10 mouse cellular contexts compared by ENCODE assay signal in the genomic region with DNA sequence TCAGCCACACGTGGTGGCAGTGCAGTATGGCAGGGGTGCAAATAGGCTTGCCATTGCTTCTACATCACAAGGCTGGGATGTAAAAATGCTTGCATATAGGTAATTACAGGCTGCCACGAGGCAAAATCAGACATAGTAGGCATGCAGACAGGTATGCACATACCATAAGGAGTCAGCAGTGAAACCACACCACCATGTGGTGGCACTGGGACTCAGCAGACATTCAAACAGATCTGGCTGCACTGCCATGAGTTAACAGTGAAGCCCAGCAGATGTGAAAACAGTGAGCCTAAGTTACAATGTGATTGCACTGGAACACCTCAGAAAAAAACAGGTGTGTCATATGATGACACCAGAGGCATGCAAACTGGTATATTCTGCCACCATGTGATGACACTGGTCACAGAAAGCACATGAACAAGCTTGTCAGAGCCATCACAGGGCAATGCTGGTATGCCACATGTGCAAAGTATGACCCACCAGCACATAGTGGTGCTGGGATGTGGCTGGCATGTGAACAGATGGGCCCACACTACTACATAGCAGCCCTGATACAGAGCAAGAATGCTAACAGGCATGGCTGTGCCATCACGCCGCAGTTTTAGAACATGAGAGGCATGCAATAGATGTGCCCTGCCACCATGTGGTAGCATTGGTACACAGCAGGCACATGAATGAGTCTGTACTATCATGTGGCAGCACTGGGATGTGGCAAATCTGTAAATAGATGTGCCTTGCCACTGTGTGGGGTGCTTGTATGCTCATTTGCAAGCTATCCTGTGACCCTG. TPM values are rescaled to one million over a fixed set of nuclear protein-coding genes. Genes with fewer than 3 reads are reported as not detected.
DNase-seq lines count a peak whose midpoint lies in the region; ATAC-seq lines count a peak whose summit lies in the region.
"Had no signal": no experiment of that assay in that cellular context is flagged by ENCODE, and none has a peak within 500 bp of the region (broad histone marks: within the 10 kb centered on the region; RNA-seq: fewer than 3 reads in every experiment).

No protein-coding gene starts in this region.

- peak; percentile 81 for ATAC-seq in forebrain, embryonic 16.5 days
- ATAC-seq in megakaryocyte, adult 5-6 weeks (ENCODE audit: poor library complexity, severe bottlenecking), result peak; percentile 65
- ATAC-seq in heart, embryonic 12.5 days (ENCODE audit: insufficient number of reproducible peaks, low FRiP score), result no peak

- no peak overlapping the region for H3K4me3 ChIP-seq in forebrain, embryonic 16.5 days (replicated peaks; ENCODE audit: low read length)
- no peak overlapping the region for H3K4me3 ChIP-seq in heart, embryonic 12.5 days
- H3K4me3 ChIP-seq: erythroblast, embryonic 14.5 days; myocyte had no signal

- 45% methylated on average over 4 of the region's 4 CpGs for WGBS in forebrain, embryonic 16.5 days
- 55% methylated on average over 4 of the region's 4 CpGs for WGBS in heart, embryonic 12.5 days

- no peak overlapping the region for H3K4me2 ChIP-seq in forebrain, embryonic 16.5 days (ENCODE audit: low read length)
- no peak overlapping the region for H3K4me2 ChIP-seq in heart, embryonic 12.5 days

- no peak overlapping the region for H3K9ac ChIP-seq in forebrain, embryonic 16.5 days (replicated peaks; ENCODE audit: low read depth, low read length)
- no peak overlapping the region for H3K9ac ChIP-seq in heart, embryonic 12.5 days

- no peaks in the 10 kb centered on the region for H3K36me3 ChIP-seq in forebrain, embryonic 16.5 days (ENCODE audit: control insufficient read depth, insufficient read depth)
- no peaks in the 10 kb centered on the region for H3K36me3 ChIP-seq in heart, embryonic 12.5 days

- no peak overlapping the region for H3K27ac ChIP-seq in forebrain, embryonic 16.5 days (ENCODE audit: low read length)
- no peak overlapping the region for H3K27ac ChIP-seq in heart, embryonic 12.5 days (ENCODE audit: poor library complexity, severe bottlenecking)

- no peaks in the 10 kb centered on the region for H3K9me3 ChIP-seq in forebrain, embryonic 16.5 days (ENCODE audit: control insufficient read depth, low read length)
- H3K9me3 ChIP-seq in heart, embryonic 12.5 days (replicated peaks), result no peaks in the 10 kb centered on the region; the same call in 1 of the 2 replicates

- no peaks in the 10 kb centered on the region for H3K27me3 ChIP-seq in forebrain, embryonic 16.5 days (replicated peaks; ENCODE audit: control insufficient read depth, insufficient read depth, low read length)
- no peaks in the 10 kb centered on the region for H3K27me3 ChIP-seq in heart, embryonic 12.5 days (replicated peaks)

- H3K4me1 ChIP-seq in forebrain, embryonic 16.5 days (replicated peaks; ENCODE audit: control insufficient read depth, insufficient read depth, low read length), result no peaks in the 10 kb centered on the region
- H3K4me1 ChIP-seq in heart, embryonic 12.5 days (replicated peaks), result no peaks in the 10 kb centered on the region

- peak; percentile 11 to 53 for DNase-seq in spleen, postnatal 10 days (ENCODE audit: low spot score in 2 of 2)
- no peak for DNase-seq in spleen, adult 12 weeks (ENCODE audit: low spot score)
- DNase-seq in brain, embryonic 18.5 days (ENCODE audit: low read depth, low spot score), result peak; percentile 52
- peak; percentile 18 for DNase-seq in kidney, postnatal 14 days
- peak; percentile 56 for DNase-seq in testis, postnatal 10 days (ENCODE audit: low spot score)

RNA-seq across cellular contexts. Expression of a gene that starts 30.7 kb away (rescaled TPM):
- polyA plus RNA-seq in forebrain, embryonic 16.5 days (2015; fragmentation: Nextera tagmentation; extraction: Ambion mirVana), result 2.2 and 2.7 TPM in 2 replicates
- 13.0 and 19.3 TPM in 2 replicates for total RNA-seq in megakaryocyte, adult 5-6 weeks (2015)
- 10.1 and 13.4 TPM in 2 replicates for total RNA-seq in megakaryocyte, adult 5-6 weeks (2017)
- 0.08 and 0.18 TPM in 2 replicates for polyA plus RNA-seq in heart, embryonic 12.5 days (2016; fragmentation: Nextera tagmentation; extraction: Ambion mirVana)
- polyA plus RNA-seq: erythroblast, embryonic 14.5 days; myocyte had no signal

RNA-seq across cellular contexts. Expression of a gene that starts 56.6 kb away (rescaled TPM):
- 36.0 and 39.2 TPM in 2 replicates for polyA plus RNA-seq in forebrain, embryonic 16.5 days (2015; fragmentation: Nextera tagmentation; extraction: Ambion mirVana)
- total RNA-seq in megakaryocyte, adult 5-6 weeks (2015), result 33.9 and 45.8 TPM in 2 replicates
- 27.9 and 34.2 TPM in 2 replicates for total RNA-seq in megakaryocyte, adult 5-6 weeks (2017)
- polyA plus RNA-seq in heart, embryonic 12.5 days (2016; fragmentation: Nextera tagmentation; extraction: Ambion mirVana), result 19.2 and 23.8 TPM in 2 replicates
